Mouse (Mus musculus) liver, embryonic 15.5 days (tissue): ENCODE data around the gene Tab1. TPM values are rescaled to one million over a fixed set of nuclear protein-coding genes. Genes with fewer than 3 reads are reported as not detected.

Experiments
- ATAC-seq: fragments of 200-750 bp; cut with Nextera tagmentation; 2 replicates; pipeline ENCODE4 v1.8.0; 2017; ENCODE audit warnings: moderate number of reproducible peaks, mild to moderate bottlenecking, moderate library complexity; ENCODE audit not compliant: insufficient read depth
- H3K27ac ChIP-seq: fragments of 300-500 bp; sonication (generic); replicated peaks from 2 replicates; pipeline ENCODE4 v1.5.1; 2015; ENCODE audit warnings: mild to moderate bottlenecking, inconsistent platforms
- H3K27me3 ChIP-seq: fragments of 300-500 bp; sonication (generic); 2 replicates; pipeline ENCODE4 v1.6.1; 2015; ENCODE audit warnings: mild to moderate bottlenecking, inconsistent platforms
- H3K36me3 ChIP-seq: fragments of 300-500 bp; sonication (generic); replicated peaks from 2 replicates; pipeline ENCODE4 v1.6.1; 2015; ENCODE audit warnings: moderate library complexity, mild to moderate bottlenecking, inconsistent platforms
- H3K4me1 ChIP-seq: fragments of 300-500 bp; sonication (generic); replicated peaks from 2 replicates; pipeline ENCODE4 v1.6.1; 2015; ENCODE audit warnings: inconsistent platforms
- H3K4me2 ChIP-seq: fragments of 300-500 bp; sonication (generic); 2 replicates; pipeline ENCODE4 v1.6.1; 2015; ENCODE audit warnings: moderate library complexity, mild to moderate bottlenecking, inconsistent platforms
- H3K4me3 ChIP-seq: fragments of 300-500 bp; sonication (generic); replicated peaks from 2 replicates; pipeline ENCODE4 v1.5.1; 2015; ENCODE audit warnings: mild to moderate bottlenecking, inconsistent platforms
- H3K9ac ChIP-seq: fragments of 300-500 bp; sonication (generic); 2 replicates; pipeline ENCODE4 v1.6.1; 2015; ENCODE audit warnings: moderate library complexity, mild to moderate bottlenecking, inconsistent platforms
- H3K9me3 ChIP-seq: fragments of 300-500 bp; sonication (generic); replicated peaks from 2 replicates; pipeline ENCODE4 v1.6.1; 2016; ENCODE audit warnings: inconsistent platforms
- WGBS: fragments of 180-500 bp; shearing (Covaris S2); methylation state at CpG from one replicate; pipeline ENCODE4 v1.1.7; 2015; ENCODE audit warnings: mixed read lengths; ENCODE audit not compliant: insufficient replicate concordance; 5-methylcytosine and 5-hydroxymethylcytosine counted together
- polyA plus RNA-seq: library from polyadenylated mRNA; unstranded; fragments of >200 nt; fragmentation: Nextera tagmentation; extraction: Ambion mirVana; gene quantifications from 2 replicates; pipeline ENCODE4 v1.2.1, GENCODE M21; 2015

Tab1 gene
- polyA plus RNA-seq, 1 experiment from 2014 or later = 11.0 TPM

GRCm38 (mm10) chr15:80105490-80106410 lies 27.2 kb upstream of the Tab1 start:
- Histone ChIP-seq H3K9me3 (no peaks in the 10 kb centered on the region), H3K9ac (no peak overlapping the region; the same call in 1 of the 2 replicates), H3K4me2 (peak overlapping the region; percentile 23; the same call in 1 of the 2 replicates), H3K4me1 (peaks cover 27% of the 10 kb centered on the region), H3K27ac (peak overlapping the region; percentile 69), H3K36me3 (no peaks in the 10 kb centered on the region), H3K4me3 (no peak overlapping the region), H3K27me3 (peaks cover 10% of the 10 kb centered on the region; the same call in 1 of the 2 replicates)
- ATAC-seq = 0 out of 2 replicates have a peak, but pooled peaks have one; percentile 40
- 49% methylated on average over 12 of the region's 12 CpGs for WGBS

DNA sequence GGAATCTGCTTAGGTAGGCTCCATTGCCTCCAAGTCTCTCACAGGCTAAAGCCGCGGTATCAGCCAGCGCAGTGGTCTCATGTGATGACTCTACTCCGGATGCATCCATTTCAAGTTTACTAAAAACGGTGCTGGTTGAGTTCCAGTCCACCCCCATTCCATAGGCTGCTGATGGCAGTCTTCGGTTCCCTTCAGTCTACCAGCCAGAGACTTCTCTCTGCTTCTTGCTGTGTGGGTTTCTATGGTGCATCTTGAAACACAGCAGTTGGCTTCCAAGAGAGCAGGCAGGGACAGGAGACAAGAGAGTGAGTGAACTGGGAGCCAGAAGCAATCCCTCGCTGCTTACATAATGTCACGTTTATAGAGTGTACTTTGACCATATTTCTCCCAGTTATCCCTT lies 25.8 kb upstream of the Tab1 start:
- no peak overlapping the region for H3K27ac ChIP-seq
- no peak overlapping the region for H3K4me3 ChIP-seq
- H3K9me3 ChIP-seq = no peaks in the 10 kb centered on the region
- no peak for ATAC-seq
- H3K4me1 ChIP-seq = peaks cover 25% of the 10 kb centered on the region
- H3K27me3 ChIP-seq = no peaks in the 10 kb centered on the region
- H3K4me2 ChIP-seq = no peak overlapping the region
- WGBS = 83% methylated on average over 8 of the region's 8 CpGs
- H3K36me3 ChIP-seq = no peaks in the 10 kb centered on the region
- no peak overlapping the region for H3K9ac ChIP-seq

DNA sequence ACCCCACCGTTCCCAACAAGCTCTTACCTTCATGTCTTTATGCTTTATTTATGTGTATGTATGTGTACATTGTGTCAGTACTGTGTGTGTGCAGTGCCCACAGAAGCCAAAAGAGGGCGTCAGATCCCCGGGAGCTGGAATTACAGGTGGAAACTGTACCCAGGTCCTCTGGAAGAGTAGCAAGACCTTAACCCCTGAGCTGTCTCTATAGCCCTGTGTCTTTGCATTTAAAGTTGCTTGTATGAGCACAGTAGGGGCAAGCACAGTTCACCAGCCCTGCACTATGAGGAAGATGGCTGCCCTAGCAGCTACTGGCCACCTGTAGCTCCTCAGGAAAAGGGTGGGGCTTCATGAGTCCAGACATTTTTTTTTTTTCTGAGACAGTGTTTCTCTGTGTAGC lies 25.4 kb upstream of the Tab1 start:
- WGBS = 82% methylated on average over 3 of the region's 3 CpGs
- no peak overlapping the region for H3K4me2 ChIP-seq
- no peaks in the 10 kb centered on the region for H3K36me3 ChIP-seq
- H3K9ac ChIP-seq = no peak overlapping the region
- no peak overlapping the region for H3K4me3 ChIP-seq
- no peaks in the 10 kb centered on the region for H3K9me3 ChIP-seq
- no peaks in the 10 kb centered on the region for H3K27me3 ChIP-seq
- no peak overlapping the region for H3K27ac ChIP-seq
- no peak for ATAC-seq
- peaks cover 20% of the 10 kb centered on the region for H3K4me1 ChIP-seq

DNA sequence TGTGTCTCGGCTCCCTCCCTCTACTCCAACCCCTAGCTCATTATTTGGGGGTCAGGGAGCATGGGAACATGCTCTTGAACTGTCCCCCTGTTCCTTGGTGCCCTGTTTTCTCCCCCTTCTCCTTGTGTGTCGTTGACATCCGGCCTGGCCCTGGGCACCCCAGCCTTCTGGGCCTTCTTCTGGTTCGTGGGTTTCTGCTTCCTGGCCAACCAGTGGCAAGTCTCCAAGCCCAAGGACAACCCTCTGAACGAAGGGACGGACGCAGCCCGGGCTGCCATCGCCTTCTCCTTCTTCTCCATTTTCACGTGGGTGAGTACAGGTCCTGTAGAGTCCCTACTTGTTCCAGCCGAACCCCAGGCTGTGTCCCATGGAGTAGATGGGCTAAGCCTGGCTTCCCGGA lies 21.5 kb upstream of the Tab1 start:
- 66% methylated on average over 12 of the region's 12 CpGs for WGBS
- no peaks in the 10 kb centered on the region for H3K36me3 ChIP-seq
- no peak overlapping the region for H3K9ac ChIP-seq
- no peaks in the 10 kb centered on the region for H3K9me3 ChIP-seq
- H3K4me3 ChIP-seq = no peak overlapping the region
- no peak overlapping the region for H3K27ac ChIP-seq
- H3K4me1 ChIP-seq = peaks cover 19% of the 10 kb centered on the region
- no peak overlapping the region for H3K4me2 ChIP-seq
- ATAC-seq = no peak
- H3K27me3 ChIP-seq = no peaks in the 10 kb centered on the region

DNA sequence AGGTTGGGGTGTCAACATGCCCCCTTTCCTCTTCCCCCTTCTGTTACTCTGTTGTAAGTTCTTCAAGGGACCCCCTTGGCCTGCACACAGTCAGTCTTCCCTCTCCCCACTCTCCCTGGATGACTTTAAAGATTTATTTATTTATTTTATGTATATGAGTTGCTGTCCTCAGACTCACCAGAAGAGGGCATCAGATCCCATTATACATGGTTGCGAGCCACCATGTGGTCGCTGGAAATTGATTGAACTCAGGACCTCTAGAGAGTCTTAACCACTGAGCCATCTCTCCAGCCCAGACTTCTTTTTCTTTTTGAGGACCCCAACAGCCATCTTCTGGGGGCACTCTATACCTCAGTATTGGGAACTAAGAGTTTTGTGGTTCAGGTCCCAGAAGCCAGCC lies 20.4 kb upstream of the Tab1 start:
- H3K27ac ChIP-seq = no peak overlapping the region
- no peak overlapping the region for H3K4me3 ChIP-seq
- no peaks in the 10 kb centered on the region for H3K27me3 ChIP-seq
- no peak overlapping the region for H3K9ac ChIP-seq
- WGBS = 44% methylated on average over 2 of the region's 2 CpGs
- ATAC-seq = no peak
- peaks cover 30% of the 10 kb centered on the region for H3K4me1 ChIP-seq
- H3K4me2 ChIP-seq = no peak overlapping the region
- no peaks in the 10 kb centered on the region for H3K9me3 ChIP-seq
- no peaks in the 10 kb centered on the region for H3K36me3 ChIP-seq

DNA sequence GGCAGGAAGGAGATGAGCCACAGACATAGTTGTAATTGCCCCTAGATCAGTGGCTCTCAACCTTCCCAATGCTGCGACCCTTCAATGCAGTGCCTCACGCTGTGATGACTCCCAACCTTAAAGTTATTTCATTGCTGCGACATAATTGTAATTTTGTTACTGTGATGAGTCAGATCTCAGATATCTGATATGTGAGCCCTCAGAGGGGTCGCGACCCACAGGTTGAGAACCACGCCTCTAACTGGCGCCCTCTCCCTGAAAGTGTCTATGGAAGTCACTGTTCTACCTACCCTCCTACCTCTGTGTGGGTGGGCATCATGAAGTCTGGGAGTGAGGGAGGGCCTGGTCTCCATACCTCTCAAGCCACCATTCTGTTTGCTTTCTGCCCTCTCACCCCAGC lies 18.5 kb upstream of the Tab1 start:
- ATAC-seq = no peak
- WGBS = 81% methylated on average over 7 of the region's 7 CpGs
- Histone ChIP-seq H3K4me3 (no peak overlapping the region), H3K36me3 (no peaks in the 10 kb centered on the region), H3K4me2 (no peak overlapping the region), H3K27ac (no peak overlapping the region), H3K4me1 (peaks cover 31% of the 10 kb centered on the region), H3K9ac (no peak overlapping the region), H3K27me3 (no peaks in the 10 kb centered on the region), H3K9me3 (no peaks in the 10 kb centered on the region)

DNA sequence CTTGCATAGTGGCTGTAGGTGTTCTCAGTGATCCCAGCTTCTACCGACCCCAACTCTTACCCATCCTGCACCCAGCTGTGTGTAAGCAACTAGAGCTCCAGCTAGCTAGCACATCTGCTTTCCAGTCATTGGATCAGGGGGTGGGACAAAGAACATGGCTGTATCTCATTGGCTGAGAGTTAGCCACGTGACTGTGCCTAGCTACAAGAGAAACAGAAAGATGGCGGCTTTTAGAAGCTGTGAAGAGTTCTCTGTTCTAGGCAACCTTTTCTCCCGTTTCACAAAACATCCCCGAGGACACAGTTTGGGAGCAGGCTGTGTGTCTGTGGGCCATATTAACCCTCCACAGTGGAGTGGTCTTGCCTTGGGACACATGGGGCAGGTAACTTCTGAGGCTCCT lies 17.7 kb upstream of the Tab1 start:
- no peak for ATAC-seq
- no peaks in the 10 kb centered on the region for H3K9me3 ChIP-seq
- H3K4me1 ChIP-seq = peaks cover 31% of the 10 kb centered on the region
- H3K4me2 ChIP-seq = peak overlapping the region; percentile 32
- no peaks in the 10 kb centered on the region for H3K36me3 ChIP-seq
- H3K27ac ChIP-seq = no peak overlapping the region
- H3K27me3 ChIP-seq = no peaks in the 10 kb centered on the region
- H3K9ac ChIP-seq = no peak overlapping the region
- no peak overlapping the region for H3K4me3 ChIP-seq
- 63% methylated on average over 5 of the region's 5 CpGs for WGBS

DNA sequence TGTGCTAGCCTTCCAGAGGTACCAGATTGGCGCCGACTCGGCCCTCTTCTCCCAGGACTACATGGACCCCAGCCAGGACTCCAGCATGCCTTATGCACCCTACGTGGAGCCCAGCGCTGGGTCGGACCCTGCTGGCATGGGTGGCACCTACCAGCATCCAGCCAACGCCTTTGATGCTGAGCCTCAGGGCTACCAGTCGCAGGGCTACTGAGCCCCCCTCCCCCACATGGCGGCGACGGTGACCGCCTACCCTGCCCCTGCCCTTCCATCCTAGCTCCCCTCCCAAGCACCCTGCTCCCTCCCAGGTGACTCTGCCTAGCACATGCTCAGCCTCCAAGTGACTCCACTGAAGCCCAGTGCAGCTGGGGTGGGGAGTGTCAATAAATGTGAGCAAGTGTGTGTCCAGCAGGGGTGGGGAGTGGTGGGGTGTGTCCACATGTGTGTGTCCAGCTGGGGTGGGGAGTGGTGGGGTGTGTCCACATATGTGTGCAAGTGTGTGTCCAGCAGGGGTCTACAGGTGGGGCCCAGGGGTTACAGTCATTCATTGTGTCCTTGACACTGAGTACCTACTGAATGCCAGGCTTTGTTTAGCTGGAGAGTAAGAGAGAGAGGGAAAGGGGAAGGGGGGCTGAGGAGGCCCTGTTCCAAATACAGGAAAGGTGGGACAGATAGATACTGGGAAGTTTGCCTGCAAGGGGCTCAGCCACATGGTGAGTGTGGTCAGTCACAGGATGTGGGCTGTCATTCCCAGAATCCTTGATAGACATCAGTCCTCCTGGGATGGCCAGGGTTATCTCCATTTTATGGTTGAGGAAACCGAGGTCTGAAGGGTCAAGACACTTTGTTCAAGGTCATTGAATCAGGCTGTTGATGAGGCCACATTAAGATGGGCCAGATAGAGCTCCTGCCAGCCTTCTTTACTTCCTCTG lies 16.8 kb upstream of the Tab1 start:
- peaks cover 31% of the 10 kb centered on the region for H3K4me1 ChIP-seq
- H3K27me3 ChIP-seq = no peaks in the 10 kb centered on the region
- H3K4me3 ChIP-seq = no peak overlapping the region
- H3K9me3 ChIP-seq = no peaks in the 10 kb centered on the region
- H3K9ac ChIP-seq = no peak overlapping the region
- H3K36me3 ChIP-seq = no peaks in the 10 kb centered on the region
- H3K27ac ChIP-seq = no peak overlapping the region
- 59% methylated on average over 13 of the region's 13 CpGs for WGBS
- peak overlapping the region; percentile 32 for H3K4me2 ChIP-seq
- no peak for ATAC-seq

- H3K9me3 ChIP-seq = no peaks in the 10 kb centered on the region
- peak overlapping the region; percentile 16 for H3K4me2 ChIP-seq
- WGBS = 40% methylated on average over 8 of the region's 8 CpGs
- no peaks in the 10 kb centered on the region for H3K27me3 ChIP-seq
- ATAC-seq = peak; percentile 19; the same call in 1 of the 2 replicates
- H3K27ac ChIP-seq = 0 out of 2 replicates have a peak overlapping the region, but pooled peaks have one; percentile 4
- no peak overlapping the region for H3K9ac ChIP-seq
- no peaks in the 10 kb centered on the region for H3K36me3 ChIP-seq
- H3K4me1 ChIP-seq = peaks cover 31% of the 10 kb centered on the region
- no peak overlapping the region for H3K4me3 ChIP-seq
Measured at GRCm38 (mm10) chr15:80117154-80117553, 15.8 kb upstream of the Tab1 start.

DNA sequence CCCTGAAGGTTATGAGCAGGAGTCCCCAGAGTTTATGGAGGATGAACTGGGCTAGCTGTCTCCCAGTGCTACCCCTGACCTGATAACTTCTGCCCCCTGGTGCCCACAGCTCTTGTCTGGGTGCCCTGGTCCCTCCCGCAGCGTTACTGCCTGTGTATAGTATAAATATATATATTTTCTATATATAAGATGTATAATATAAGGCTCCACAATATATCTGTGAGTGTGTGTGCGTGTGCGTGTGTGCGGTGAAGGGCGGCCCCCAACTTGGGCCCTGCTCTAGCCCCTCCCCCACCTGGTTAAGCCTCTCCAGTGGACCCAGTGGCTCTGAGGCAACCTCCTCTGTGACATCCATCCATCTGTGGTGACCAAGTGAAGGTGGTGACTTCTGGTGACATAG lies 13.9 kb upstream of the Tab1 start:
- Histone ChIP-seq H3K36me3 (no peaks in the 10 kb centered on the region), H3K27me3 (no peaks in the 10 kb centered on the region), H3K4me2 (no peak overlapping the region), H3K9me3 (no peaks in the 10 kb centered on the region), H3K4me1 (peaks cover 31% of the 10 kb centered on the region), H3K4me3 (no peak overlapping the region), H3K9ac (no peak overlapping the region), H3K27ac (no peak overlapping the region)
- 89% methylated on average over 6 of the region's 6 CpGs for WGBS
- no peak for ATAC-seq

- Histone ChIP-seq H3K27me3 (no peaks in the 10 kb centered on the region), H3K9me3 (no peaks in the 10 kb centered on the region), H3K4me2 (no peak overlapping the region), H3K36me3 (no peaks in the 10 kb centered on the region), H3K4me1 (peaks cover 8% of the 10 kb centered on the region), H3K4me3 (no peak overlapping the region), H3K9ac (no peak overlapping the region), H3K27ac (no peak overlapping the region)
- no peak for ATAC-seq
- WGBS = 85% methylated on average over 9 of the region's 9 CpGs
Measured at GRCm38 (mm10) chr15:80121721-80122325, 11.1 kb upstream of the Tab1 start.
